Mouse (Mus musculus) layer of hippocampus, postnatal 25 days (tissue): ENCODE results near the gene Creld2. TPM values are rescaled to one million over a fixed set of nuclear protein-coding genes. Genes with fewer than 3 reads are reported as not detected.
"Not testable (repeated sequence)": the region's sequence is repeated elsewhere in the genome, so short reads cannot be mapped to it uniquely, and the experiment has no call there.

Experiments used
- DNase-seq, 2 experiments: peaks; one replicate each; pipeline ENCODE4 v3.0.0; 2022; ENCODE audit warnings: mixed read lengths in 2 of 2, low spot score in 1 of 2; ENCODE audit errors: extremely low spot score in 1 of 2
- total RNA-seq, 2 experiments: library from RNA; stranded (reverse); gene quantifications; 2 replicates each; pipeline ENCODE4 v1.2.3; 2021

Gene Creld2
- total RNA-seq = 10 to 100 TPM; 18.0 to 28.1 TPM

DNA sequence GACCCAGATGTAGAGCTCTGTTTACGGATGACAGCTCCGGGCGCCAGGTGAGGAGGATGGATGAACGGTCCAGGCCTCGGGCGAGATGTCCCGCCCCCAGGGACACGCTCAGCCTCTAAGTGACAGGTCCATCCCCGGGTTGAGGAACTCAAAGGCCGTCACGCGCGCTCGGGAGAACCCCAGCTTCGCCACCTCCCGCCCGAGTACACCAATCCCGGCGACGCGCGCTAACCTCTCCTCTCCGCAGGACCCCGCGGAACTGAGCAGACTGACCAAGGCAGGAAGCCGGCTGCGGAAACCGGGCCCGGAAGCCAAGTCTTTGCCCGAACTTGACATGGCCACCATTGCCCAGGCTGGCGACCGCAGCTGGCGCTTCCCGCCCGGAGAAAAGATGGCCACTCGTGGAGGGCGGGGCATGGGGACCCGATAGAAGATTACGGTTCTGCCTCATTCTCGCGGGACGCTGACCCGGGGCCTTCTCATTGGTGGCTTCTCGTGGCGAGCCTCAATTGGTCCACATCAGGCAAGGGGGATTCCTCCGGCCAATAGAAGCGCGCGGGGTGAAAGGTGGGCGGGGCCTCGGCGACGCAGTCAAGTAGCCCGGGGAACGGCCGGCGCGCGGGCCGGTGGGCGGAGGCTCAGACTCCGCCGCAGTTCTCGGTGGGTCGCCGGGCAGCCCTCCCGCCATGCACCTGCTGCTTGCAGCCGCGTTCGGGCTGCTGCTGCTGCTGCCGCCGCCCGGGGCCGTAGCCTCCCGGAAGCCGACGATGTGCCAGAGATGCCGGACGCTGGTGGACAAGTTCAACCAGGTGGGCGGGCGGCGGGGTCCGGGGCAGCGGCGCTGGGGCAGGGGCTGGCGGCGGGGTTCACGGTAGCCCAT lies at the start of gene Creld2, which contains the start of gene Alg12:
Gene Creld2 (plus strand): TSS at position 621 of the 880 bp plus-strand sequence.
Gene Alg12 (minus strand): TSS at position 293 of the 880 bp plus-strand sequence.
- DNase-seq = peak; percentile 91 to 96

DNA sequence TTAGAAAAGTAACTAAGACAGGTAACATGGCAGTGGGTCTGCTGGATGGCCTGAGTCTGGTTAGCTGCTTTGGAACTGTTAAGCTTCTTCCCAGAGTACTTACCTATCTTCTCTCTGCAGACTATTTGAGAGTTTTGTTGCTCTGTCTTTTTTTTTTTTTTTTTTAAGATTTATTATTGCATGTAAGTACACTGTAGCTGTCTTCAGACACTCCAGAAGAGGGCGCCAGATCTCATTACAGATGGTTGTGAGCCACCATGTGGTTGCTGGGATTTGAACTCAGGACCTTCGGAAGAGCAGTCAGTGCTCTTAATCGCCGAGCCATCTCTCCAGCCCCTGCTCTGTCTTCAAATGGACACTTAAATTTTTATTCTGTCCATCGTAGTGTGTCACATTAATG lies 44.8 kb upstream of the Creld2 start:
- not testable (repeated sequence) for DNase-seq

DNA sequence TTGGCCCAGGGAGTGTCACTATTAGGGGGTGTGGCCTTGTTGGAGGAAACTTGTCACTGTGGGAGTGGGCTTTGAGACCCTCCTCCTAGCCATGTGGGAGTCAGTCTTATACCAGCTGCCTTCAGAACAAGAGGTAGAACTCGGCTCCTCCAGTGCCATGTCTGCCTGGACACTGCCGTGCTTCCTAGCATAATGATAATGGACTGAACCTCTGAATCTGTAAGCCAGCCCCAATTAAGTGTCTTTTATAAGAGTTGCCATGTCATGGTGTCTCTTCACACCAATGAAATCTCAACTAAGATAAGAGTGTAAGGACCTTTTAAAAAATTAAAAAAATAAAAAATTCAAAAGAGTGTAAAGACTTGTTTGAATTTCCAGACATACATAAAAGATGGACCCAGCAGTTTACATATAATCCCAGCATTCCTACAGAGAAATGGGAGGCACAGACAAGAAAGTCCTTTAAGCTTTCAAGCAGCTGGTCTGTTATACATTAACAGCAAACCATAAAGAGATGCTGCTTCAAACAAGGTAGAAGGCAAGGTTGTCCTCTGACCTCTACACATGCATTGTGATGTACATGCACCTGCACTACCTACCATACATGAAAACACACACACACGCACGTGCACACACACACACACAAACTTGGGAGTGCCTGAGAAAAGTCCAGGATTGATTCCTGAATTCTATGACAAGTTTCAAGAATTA lies 27.2 kb upstream of the Creld2 start:
- DNase-seq = no peak

DNA sequence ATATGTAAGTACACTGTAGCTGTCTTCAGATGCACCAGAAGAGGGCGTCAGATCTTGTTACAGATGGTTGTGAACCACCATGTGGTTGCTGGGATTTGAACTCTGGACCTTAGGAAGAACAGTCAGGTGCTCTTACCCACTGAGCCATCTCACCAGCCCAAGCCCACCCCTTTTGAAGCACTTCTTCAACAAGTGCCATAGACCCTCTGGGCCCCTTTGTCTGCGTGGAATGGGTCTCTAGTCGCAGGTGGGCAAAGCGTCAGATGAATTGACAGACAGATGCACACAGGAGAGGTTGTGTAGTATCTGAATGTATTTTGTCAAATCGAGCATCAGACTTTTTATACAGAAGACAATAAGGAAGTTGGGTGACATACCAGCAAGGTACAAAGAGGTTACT lies 24.7 kb upstream of the Creld2 start:
- not testable (repeated sequence) for DNase-seq

DNA sequence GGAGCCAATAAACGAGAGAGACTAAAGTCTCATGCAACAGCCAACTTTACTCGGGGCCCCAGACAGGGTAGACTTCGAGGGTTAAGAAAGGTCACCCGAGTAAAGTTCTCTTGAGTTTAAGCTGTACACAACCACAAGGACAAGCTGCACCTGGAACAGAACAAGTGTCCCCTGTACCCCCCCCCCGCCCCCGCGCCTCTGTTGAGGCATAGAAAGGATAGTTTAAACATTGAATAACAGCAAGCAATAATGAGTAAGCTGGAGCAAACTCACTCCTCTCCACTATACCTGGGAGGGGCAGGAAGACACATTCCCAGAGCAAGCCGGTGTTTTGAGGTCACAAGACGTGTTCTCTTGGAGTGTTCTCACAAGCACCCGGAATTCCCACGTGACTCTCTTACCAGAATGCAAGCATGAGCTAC lies 19.5 kb upstream of the Creld2 start:
- DNase-seq = no peak

DNA sequence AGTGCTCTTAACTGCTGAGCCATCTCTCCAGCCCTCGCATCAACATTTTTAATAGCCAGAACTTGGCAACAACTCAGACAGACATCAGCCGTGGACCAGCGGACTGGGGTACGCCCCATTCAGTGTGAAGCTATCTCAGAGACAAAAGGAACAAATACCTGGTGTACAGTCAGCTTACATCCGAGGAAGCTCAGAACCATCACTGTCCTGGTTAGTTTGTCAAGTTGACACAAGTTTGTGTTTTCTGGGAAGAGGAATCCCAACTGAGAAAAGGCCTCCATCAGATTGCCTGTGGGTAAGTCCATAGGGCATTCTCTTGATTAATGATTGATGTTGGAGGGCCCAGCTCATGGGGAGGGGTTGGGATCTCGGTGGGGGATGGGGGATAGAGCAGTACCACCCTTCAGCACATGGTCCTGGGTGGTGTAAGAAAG lies 18.5 kb upstream of the Creld2 start:
- DNase-seq = no peak

DNA sequence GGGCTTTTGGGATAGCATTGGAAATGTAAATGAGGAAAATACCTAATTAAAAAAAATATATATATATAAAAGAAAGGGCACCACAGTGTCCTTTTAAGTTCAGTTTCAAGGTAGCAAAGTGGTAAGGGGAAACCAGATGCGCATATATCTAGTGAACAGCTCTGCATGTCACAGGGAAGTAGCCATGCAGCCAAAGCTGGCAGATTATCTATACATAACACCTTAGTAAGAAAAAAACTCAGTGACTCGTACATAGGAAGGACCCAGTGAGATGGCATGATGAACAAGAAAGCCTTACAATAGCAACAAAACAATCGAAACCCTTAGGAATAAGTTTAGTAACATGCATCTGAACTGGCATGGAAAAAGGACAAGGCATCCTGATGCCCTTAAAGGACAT lies 17.5 kb upstream of the Creld2 start:
- DNase-seq = no peak

DNA sequence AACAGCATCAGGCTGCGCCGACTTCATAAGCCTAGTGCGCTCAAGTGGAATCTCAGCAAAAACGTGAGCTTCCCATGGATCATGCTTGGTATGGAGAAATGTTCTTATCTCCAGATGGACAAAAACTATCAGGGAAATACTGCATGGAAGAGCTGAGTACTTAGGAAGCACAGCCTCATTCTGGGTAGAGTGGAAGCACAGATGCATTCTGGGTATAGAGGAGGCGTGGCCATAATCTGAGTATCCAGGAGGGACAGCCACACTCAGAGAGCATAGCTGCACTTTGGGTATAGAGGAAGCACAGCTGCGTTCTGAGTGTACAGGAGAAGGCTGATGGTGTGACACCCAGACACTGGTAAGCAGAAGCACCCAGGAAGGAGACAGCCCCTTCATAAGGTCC lies 17.1 kb upstream of the Creld2 start:
- DNase-seq = no peak

DNA sequence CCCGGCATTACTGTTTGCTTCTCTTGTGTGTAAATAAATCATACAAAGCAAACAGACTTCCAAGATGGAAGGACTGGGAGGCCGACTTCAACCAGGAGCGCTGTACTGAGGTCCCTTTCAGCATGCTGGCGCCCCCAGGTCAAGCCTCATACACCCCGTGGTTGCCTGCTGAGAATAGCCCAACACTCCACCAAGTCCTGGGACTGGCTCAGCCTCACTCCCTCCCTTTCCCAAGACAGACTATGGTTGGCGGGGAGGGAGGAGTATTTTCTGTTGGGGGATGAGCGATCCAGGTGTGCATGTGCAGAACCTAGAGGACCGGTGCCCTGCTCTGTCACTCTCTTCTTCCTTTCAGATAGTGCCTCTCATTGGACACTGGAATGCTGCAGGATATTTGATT lies 11.3 kb upstream of the Creld2 start:
- DNase-seq = no peak

DNA sequence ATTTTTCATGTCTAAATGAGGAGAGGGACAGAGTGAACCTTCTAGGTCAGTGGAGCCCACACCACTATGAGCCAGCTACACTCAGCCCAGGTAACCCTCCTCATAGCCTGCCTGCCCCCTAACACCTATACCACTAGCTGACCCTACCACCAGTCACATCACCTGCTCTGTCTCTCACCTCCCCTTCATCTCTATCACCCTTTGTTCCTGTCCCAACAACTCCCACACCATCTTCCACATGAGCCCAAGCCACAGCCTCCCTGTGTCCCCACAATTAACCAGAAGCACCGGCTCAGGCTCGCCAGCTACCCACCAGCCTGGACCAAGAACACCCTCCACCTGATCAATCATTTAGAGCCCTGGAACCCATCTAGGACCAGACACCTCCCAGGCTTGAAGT lies 9.1 kb upstream of the Creld2 start:
- DNase-seq = no peak

DNA sequence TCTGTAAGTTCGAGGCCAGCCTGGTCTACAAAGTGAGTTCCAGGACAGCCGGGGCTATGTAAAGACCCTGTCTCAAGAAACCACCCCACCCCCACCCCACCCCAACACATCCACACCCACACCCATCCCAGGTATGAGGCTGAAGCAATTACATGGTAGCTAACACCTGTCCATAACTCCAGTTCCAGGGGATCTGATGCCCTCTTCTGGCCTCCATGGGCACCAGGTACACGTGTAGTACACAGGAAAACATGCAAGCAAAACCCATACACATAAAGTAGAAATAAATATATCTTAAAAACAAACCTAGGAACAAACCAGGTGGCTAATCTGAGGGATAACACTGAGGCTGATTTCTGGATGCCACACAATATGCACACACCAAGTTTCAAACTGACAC lies 6.2 kb upstream of the Creld2 start:
- no peak for DNase-seq

DNA sequence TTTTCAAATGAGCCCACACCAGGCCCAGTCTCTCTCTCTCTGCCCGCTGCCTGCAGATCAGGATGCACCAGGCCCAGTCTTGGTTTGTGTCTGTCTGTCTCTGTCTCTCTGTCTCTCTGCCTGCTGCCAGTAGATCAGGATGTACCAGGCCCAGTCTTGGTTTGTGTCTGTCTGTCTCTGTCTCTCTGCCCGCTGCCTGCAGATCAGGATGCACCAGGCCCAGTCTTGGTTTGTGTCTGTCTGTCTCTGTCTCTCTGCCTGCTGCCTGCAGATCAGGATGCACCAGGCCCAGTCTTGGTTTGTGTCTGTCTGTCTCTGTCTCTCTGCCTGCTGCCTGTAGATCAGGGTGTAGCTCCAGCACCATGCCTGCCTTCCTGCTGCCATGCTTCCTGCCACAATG lies 5.6 kb upstream of the Creld2 start:
- not testable (repeated sequence) for DNase-seq

DNA sequence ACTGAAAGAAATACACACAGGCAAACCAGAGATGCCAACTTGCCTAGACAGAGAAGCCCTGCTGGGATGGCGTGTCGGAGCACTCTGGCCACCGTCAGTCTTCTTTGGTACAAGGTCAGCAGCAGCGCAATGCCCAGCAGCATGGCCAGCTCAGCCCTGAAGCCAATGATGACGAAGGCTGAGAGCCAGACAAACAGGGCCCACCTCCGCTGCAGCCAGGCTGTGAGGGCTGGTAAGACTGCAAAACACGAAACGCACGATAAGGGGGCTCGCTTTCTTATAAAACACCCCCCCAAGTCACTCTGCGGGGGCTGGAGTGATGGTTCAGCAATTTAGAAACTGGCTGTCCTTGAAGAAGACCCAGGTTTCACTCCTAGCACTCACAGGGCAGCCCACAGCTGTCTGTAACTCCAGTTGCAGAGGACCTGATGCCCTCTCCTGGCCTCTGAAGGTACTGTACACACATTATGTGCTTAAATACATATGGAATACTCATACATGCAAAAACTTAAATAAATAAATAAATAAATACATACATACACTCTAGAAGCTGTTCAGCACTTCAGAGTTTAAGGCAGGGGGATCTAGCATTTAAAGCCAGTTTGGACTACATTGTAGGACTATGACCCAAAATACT lies 4.9 kb upstream of the Creld2 start:
- DNase-seq = no peak

DNA sequence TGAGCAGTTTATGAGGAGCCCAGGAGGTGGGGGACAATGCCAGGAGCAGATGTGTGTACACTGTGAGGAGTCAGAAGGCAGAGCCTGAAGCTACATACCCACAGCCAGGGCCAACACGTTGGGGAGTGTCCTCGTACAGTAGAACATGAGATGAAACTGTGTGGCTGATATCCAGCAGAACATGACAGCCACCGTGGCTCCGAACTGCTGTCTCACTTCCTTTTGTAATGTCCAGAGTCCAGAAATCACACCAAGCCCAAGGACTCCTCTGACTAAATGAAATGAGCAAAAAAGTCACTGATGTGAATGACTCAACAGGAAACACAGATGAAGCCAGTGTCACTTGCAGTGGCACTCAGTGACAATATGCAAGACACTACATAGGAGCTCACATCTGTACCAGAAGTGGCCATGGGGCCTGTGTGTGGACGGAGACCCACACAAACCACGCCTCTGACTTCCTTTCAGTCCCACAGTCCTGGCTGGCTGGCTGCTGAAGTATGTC lies 4.2 kb upstream of the Creld2 start:
- no peak for DNase-seq

DNA sequence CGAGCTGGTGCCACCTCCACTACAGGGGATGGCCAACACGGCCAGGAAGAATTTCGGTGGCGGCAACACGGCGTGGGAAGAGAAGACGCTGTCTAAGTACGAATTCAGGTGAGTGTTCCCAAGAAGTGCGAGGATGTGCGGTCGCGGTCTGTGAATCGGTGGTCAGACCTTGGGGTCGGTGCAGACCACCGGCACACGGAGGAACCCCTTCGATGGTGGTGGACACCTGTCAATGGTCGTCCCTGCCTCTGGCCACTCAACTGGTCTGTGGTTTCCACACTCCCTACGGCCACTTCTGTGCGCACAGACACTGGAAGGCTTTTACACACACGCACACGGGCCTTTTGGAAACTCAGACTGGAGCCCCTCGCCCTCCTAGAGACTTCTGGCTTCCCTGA lies 459 bp downstream of the Creld2 start:
- no peak for DNase-seq

DNA sequence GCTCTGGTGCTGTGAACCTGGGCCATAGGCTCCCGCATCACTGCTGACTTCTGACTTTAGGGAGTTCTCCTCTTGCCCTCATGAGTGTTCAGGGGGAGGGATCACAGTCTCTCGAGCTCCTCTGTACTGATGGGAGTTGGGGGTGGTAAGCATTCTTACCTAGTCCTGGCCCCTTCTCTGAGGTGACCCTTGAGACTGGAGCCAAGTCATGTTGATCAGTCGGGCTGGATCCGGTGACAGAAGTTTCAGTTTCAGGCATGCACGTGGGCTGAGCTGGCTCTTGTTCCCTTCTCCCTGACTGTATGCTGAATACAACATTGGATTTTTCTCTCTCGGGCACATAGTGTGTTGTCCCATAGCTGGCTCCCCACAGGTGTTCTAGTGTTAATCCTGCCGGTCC lies 2.0 kb downstream of the Creld2 start:
- no peak for DNase-seq

DNA sequence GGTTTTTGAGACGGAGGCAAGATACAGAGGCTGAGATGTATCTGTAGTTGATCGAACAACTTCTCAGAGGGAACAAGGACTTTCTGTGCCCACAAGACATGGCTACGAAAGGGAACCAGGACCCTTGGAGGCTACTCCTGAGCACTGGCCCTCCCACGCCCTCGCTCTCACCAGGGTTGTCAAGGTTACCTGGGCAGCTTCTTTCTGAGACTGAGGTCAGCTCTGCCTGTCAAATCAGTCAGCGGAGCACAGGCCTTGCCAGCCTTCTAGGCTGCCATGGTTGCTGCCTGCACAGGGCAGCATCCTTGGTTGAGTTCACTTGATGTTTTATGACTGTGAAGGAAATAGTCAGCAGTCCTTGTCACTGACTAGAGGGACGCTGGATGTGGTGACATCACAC lies 3.1 kb downstream of the Creld2 start:
- no peak for DNase-seq

DNA sequence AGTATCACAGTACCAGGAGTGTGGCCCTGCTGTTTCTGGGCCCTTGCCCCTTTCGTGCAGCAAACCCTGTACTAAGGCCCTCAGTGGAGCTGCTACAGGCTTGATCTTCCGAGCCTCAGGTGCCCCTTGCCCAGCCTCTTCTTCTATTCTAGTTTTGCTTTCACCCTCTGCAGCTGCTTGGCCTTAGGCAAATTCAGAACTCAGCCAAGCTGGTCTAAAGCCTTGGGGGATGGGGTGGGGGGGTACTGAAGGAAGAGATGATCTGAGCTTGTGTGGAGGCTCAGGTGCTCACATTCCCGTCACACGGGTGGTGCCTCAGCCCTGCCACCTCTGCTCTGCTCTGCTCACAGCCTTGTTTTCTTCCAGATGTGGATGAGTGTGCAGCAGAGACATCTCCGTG lies 3.9 kb downstream of the Creld2 start:
- no peak for DNase-seq

DNA sequence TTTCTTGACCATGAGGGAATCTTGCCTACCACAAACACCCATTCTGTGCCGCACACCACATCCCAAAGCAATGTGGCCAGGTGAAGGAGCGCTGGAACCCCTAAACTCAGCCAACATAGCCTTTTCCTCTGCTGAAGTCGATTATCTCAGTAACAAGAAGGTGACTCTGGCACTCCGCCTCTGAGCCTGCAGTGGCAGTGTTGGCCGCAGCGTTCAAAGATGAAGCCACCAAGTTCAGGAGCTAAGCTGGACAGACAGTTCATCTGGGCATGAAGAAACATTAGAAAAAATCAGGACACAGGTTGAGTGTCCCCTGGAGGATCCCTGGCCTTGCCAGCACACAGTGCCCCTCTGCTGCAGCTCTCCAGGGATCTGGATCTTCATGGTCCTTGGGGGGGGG lies 8.0 kb downstream of the Creld2 start:
- DNase-seq = no peak

DNA sequence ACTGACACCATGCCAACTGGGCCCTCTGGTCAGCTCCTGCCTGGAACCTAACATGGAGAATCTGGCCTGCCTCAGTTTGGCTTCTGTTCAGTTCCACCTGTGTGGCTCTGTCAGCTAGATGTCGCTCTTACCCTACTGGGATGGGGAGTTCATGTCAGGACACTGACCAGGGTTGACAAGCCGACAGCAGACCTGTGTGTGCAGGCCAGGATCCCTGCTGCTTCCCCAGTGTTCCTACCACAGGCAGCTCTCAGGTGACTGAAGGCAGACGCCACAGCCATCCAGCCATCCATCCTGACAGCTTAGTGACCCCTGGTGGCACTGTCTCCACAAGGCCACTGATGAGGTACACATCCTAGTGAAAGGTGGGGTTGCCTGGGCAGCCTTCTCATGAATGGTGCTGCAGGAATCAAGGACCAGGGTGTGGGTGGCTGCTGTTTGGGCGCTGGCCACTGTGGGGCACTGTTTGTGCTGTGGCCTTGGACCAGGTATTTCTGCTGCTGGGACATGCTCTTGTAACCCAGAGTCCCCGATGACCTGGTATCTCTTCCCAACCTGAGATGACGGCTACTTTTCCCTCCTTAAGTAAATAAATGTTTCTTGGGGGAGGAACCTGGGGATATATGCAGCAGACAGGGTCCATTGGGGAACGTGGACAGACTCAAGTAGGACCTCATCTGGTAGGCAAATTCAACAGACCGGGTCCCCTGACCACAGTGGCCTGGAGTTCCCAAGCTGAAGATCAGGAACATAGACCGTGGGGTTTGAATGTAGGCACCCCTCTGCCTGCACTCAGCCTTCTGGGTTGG lies 8.7 kb downstream of the Creld2 start:
- DNase-seq = peak; percentile 27 to 51
